Mouse (Mus musculus) macrophage (primary cell): ENCODE measurements around the gene Wrap53. TPM values are rescaled to one million over a fixed set of nuclear protein-coding genes. Genes with fewer than 3 reads are reported as not detected.
A peak's percentile ranks its signal among the peaks of the same experiment; 100 is the strongest.
"Not testable (repeated sequence)": the region's sequence is repeated elsewhere in the genome, so short reads cannot be mapped to it uniquely, and the experiment has no call there.

Source experiments
- H3K27ac ChIP-seq: fragments of 350-480 bp; formaldehyde crosslinking; 2 replicates; pipeline ENCODE4 v1.9.0; 2021
- H3K36me3 ChIP-seq: fragments of 350-480 bp; formaldehyde crosslinking; 2 replicates; pipeline ENCODE4 v1.9.0; 2021; ENCODE audit errors: inconsistent target
- H3K4me3 ChIP-seq: fragments of 350-480 bp; formaldehyde crosslinking; 2 replicates; pipeline ENCODE4 v1.9.0; 2021; ENCODE audit errors: inconsistent target
- H3K79me2 ChIP-seq: fragments of 350-480 bp; formaldehyde crosslinking; 2 replicates; pipeline ENCODE4 v1.9.0; 2021; ENCODE audit errors: inconsistent target
- WGBS: methylation state at CpG from one replicate; pipeline ENCODE4 v1.1.7; 2026; ENCODE audit warnings: inconsistent platforms; ENCODE audit not compliant: missing documents; 5-methylcytosine and 5-hydroxymethylcytosine counted together
- polyA plus RNA-seq: library from polyadenylated mRNA; stranded (reverse); fragments of 250-400 nt; gene quantifications from 3 replicates; pipeline ENCODE4 v1.2.4, GENCODE M21; 2018; ENCODE audit warnings: inconsistent platforms
- total RNA-seq, 78 experiments: library from RNA; depleted of rRNA; stranded (reverse); fragments of 250-400 nt; gene quantifications; 1 replicate in 9 of 78; 2 replicates in 24 of 78; 3 replicates in 43 of 78; 4 replicates in 2 of 78; pipeline ENCODE4 v1.2.4; 2018; ENCODE audit warnings: inconsistent platforms in 56 of 78

Wrap53 gene
- 10 to 100 TPM in 9 of 26 experiments, 1 to 10 TPM in 16, under 1 TPM in 1; 0.81 to 18.2 (median 8.6) TPM for total RNA-seq (2018; cell fraction: chromatin; rRNA removed)
- 1 to 10 TPM; 3.5 to 6.9 (median 5.0) TPM for total RNA-seq (2018; cell fraction: cytosol; rRNA removed)
- total RNA-seq (2018; cell fraction: nucleus; rRNA removed): 10 to 100 TPM in 6 of 26 experiments, 1 to 10 TPM in 20; 3.1 to 13.1 (median 7.6) TPM
- polyA plus RNA-seq: 4.4 to 5.0 TPM (median 5.0 TPM) in 3 replicates

DNA sequence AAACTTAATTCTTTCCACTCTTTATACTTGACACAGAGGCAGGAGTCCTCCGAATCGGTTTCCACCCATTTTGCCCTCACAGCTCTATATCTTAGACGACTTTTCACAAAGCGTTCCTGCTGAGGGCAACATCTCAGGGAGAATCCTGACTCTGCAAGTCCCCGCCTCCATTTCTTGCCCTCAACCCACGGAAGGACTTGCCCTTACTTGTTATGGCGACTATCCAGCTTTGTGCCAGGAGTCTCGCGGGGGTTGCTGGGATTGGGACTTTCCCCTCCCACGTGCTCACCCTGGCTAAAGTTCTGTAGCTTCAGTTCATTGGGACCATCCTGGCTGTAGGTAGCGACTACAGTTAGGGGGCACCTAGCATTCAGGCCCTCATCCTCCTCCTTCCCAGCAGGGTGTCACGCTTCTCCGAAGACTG lies at the start of gene Wrap53, which contains the start of gene Trp53:
Wrap53 (minus strand) TSS at position 165 of the 424 bp plus-strand sequence.
Trp53 (plus strand) TSS at position 269 of the 424 bp plus-strand sequence.
- WGBS: under 1% methylated on average over 13 of the region's 13 CpGs
- Histone ChIP-seq H3K36me3 (no peaks in the 10 kb centered on the region), H3K27ac (peak within 1 kb of the TSS; percentile 93), H3K79me2 (peaks cover 67% of the 10 kb centered on the region), H3K4me3 (peak within 1 kb of the TSS; percentile 93)

DNA sequence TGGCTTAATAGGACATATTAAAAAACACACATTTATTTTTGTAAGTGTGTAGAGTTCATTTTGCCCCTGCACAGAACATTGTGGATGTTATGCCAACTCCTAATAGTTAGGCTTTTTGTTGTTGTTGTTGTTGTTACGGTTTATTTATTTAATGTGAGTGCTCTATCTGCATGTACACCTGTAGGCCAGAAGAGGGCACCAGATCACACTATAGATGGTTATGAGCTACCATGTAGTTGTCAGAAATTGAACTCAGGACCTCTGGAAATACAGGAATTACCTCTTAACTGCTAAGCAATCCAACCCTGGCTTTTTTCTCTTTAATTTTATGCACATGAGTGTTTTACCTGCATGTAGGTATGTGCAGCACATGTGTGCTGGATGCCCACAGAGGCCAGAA lies 49.7 kb upstream of the Wrap53 start:
- 71% methylated on average over 1 of the region's 1 CpGs for WGBS
- Histone ChIP-seq H3K36me3 (no peaks in the 10 kb centered on the region), H3K79me2 (peaks cover 17% of the 10 kb centered on the region), H3K27ac (no peak overlapping the region), H3K4me3 (no peak overlapping the region)

DNA sequence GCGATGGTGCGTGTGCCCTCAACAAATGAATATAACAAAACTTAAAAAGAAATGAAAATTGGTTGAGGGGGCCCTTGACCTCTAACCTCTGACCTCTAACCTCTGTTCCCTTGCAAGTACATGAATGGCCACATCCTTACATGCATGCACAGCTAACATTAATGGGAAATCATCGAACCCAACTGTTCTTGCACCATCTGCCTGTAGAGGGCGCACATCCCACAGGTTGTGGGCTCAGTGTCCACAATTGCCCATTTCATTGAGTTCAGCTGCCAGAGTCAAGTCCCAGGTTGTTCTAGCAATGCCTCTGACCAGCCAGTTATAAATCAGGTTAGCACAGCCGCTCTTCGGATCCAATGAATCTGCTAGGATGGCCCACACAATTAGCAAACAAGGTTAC lies 48.2 kb upstream of the Wrap53 start:
- H3K36me3 ChIP-seq: no peaks in the 10 kb centered on the region
- H3K27ac ChIP-seq: no peak overlapping the region
- H3K79me2 ChIP-seq: peaks cover 1% of the 10 kb centered on the region
- WGBS: 46% methylated on average over 6 of the region's 6 CpGs
- H3K4me3 ChIP-seq: no peak overlapping the region

DNA sequence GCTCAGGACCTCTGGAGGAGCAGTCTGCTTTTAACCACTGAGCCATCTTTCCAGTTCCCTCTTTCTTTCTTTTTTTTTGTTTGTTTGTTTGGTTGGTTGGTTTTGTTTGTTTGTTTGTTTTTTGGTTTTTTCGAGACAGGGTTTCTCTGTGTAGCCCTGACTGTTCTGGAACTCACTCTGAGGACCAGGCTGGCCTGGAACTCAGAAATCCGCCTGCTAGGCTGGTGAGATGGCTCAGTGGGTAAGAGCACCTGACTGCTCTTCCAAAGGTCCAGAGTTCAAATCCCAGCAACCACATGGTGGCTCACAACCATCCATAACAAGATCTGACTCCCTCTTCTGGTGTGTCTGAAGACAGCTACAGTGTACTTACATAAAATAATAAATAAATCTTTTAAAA lies 44.3 kb upstream of the Wrap53 start:
- H3K4me3 ChIP-seq, H3K36me3 ChIP-seq: not testable (repeated sequence)

DNA sequence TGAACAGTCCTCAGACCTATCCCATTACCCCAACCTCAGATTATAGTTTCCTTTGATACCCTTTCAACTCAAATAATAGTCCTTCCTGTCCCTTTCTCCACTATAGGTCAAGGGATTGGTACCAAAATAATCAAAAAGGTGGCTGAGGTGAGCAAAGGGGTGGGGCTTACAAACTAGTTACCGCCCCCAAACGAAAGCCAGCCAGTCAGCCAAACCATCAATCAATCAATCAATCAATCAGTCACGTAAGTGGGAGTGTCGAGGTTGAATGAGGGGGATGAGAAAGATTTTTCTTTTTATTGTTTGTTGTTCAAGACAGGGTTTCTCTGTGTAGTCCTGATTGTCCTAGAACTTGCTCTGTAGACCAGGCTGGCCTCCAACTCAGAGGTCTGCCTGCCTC lies 43.0 kb upstream of the Wrap53 start:
- no peak overlapping the region for H3K4me3 ChIP-seq
- no peak overlapping the region for H3K27ac ChIP-seq
- H3K79me2 ChIP-seq: no peaks in the 10 kb centered on the region
- H3K36me3 ChIP-seq: no peaks in the 10 kb centered on the region
- WGBS: 97% methylated on average over 4 of the region's 4 CpGs

More for the DNA sequence above, 44.3 kb upstream of the Wrap53 start:
- no CpG with 5 or more reads among the region's 2 CpGs for WGBS
- not testable (repeated sequence) for H3K27ac ChIP-seq, H3K79me2 ChIP-seq

DNA sequence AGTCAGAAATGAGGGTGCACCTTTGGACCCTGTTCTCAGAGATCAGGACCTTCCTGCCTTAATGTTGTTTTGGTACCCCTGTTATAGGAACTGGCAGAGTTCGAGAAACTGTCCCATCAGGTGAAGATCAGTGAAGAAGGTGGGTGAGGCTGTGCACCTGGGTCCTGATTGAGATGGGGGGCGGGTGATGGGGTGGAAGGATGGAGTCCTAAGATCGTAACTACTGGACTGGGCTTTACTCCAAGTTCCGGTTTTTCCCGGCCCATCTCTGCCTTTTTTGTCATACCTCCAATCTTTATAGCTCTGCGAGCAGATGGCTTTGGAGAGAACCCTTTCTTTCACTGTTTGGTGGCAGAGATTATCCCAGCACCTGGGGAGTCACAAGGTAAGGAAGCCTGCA lies 42.4 kb upstream of the Wrap53 start:
- WGBS: 39% methylated on average over 6 of the region's 6 CpGs
- no peak overlapping the region for H3K27ac ChIP-seq
- no peaks in the 10 kb centered on the region for H3K36me3 ChIP-seq
- peak overlapping the region; percentile 55 for H3K4me3 ChIP-seq
- H3K79me2 ChIP-seq: no peaks in the 10 kb centered on the region

DNA sequence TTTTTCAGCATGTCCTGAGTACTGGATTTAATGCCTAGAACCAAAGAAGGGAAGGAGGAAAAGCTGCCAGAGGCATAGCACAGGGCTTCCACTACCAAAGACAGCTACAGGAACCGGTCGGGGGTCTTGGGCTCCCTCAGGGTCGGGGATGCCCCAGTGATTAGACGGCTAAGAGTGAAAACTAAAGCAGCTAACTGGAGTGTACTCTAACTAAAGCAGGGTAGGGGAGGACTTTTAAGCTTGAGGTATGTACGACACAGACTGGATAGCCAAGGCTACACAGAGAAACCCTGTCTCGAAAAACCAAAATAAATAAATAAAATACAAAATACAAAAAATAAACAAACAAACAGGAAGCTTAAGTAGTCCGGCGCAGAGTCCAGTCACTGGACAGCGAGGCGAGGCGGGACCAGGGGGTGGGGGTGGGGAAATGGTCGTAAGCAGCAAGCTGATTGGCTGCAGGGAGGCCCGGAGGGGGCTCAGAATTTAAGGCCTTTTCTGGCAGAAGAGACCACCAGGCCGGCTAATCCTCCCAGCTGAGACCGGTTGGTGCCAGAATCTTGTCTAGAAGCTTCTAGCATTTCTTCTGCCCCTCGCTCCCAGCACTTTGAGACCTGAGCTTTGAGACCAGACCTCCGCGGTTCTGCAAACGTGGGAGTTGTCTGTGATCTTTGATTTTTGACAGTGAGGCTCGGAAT lies 41.7 kb upstream of the Wrap53 start, which contains the start of gene Sat2:
Sat2 (plus strand) TSS at position 454 of the 698 bp plus-strand sequence.
- H3K36me3 ChIP-seq: no peaks in the 10 kb centered on the region
- 13% methylated on average over 18 of the region's 20 CpGs for WGBS
- peak within 1 kb of the TSS; percentile 55 for H3K4me3 ChIP-seq
- H3K79me2 ChIP-seq: no peaks in the 10 kb centered on the region
- H3K27ac ChIP-seq: no peak within 1 kb of the TSS

DNA sequence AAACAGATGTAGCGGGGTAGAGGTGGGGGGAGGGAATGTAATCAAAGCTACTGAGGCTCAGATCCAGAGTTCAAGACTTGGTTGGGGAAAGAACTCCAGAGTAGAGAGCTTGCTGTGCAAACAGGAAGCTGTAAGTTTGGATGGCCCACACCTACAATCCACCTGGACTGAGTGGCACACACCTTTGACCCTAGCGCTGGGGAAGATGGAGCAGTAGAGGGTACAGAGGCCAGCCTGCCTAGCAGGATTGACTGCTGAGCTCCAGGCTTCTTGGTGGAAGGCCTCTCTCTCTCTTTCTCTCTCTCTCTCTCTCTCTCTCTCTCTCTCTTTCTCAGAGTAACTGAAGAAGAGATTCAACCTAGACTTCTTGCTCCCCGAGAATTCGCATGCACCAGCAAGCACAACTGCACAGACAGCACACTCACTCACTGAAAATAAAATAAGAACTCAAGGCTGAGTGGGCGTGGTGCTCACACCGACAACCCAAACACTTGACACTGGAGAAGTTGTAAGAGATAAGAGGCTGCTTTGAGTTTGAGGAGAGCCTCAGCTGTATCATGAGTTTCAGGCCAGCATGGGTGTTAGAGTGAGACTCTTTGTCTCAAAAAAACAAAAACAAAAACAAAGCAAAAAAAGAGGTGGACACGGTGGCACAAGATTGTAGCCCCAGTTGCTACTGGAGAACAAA lies 40.5 kb upstream of the Wrap53 start:
- H3K36me3 ChIP-seq: no peaks in the 10 kb centered on the region
- no peak overlapping the region for H3K4me3 ChIP-seq
- no peak overlapping the region for H3K27ac ChIP-seq
- no peaks in the 10 kb centered on the region for H3K79me2 ChIP-seq
- WGBS: 85% methylated on average over 7 of the region's 7 CpGs

DNA sequence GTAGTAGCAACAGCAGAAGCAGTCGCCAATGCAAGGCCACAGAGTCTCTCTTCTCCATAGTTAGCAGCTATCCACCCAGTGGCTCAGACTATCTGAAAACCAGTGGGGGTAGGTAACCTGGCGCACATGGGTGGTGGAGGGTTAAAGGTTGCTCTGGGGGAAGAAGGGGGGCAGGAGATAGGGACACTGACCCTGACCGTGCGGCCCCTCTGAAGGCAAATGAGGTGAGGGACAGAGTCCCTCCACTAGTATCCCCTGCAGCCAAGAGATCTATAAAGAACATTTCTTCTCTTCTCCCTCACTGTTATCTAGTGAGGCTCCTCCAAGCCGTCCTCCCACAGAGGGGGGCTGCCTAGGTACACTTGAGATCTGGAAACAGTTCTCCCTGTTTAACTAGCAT lies 37.8 kb upstream of the Wrap53 start, which contains the start of gene Shbg:
Shbg (minus strand) TSS at position 101 of the 400 bp plus-strand sequence.
- WGBS: 84% methylated on average over 5 of the region's 5 CpGs
- no peaks in the 10 kb centered on the region for H3K36me3 ChIP-seq

GRCm38 (mm10) chr11:69616781-69617180 lies 36.7 kb upstream of the Wrap53 start:
- no peaks in the 10 kb centered on the region for H3K79me2 ChIP-seq
- WGBS: 60% methylated on average over 7 of the region's 10 CpGs
- H3K27ac ChIP-seq: no peak overlapping the region
- no peaks in the 10 kb centered on the region for H3K36me3 ChIP-seq
- no peak overlapping the region for H3K4me3 ChIP-seq

More for the DNA sequence above, 37.8 kb upstream of the Wrap53 start, which contains the start of gene Shbg:
- no peak within 1 kb of the TSS for H3K27ac ChIP-seq
- no peak within 1 kb of the TSS for H3K4me3 ChIP-seq
- H3K79me2 ChIP-seq: no peaks in the 10 kb centered on the region

DNA sequence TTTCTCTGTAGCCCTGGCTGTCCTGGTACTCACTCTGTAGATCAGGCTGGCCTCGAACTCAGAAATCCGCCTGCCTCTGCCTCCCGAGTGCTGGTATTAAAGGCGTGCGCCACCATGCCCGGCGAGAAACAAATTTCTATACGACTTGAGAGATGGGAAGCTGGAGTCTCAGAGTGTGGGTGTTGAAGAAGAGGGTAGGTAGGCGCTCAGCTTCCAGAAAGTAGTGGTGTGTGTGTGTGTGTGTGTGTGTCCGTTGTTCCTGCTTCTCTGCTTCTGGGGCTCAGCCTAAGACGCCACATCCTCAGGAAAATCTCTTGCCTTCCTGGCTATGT lies 34.2 kb upstream of the Wrap53 start:
- H3K79me2 ChIP-seq, H3K36me3 ChIP-seq, H3K4me3 ChIP-seq, H3K27ac ChIP-seq: not testable (repeated sequence)
- WGBS: 56% methylated on average over 9 of the region's 11 CpGs

DNA sequence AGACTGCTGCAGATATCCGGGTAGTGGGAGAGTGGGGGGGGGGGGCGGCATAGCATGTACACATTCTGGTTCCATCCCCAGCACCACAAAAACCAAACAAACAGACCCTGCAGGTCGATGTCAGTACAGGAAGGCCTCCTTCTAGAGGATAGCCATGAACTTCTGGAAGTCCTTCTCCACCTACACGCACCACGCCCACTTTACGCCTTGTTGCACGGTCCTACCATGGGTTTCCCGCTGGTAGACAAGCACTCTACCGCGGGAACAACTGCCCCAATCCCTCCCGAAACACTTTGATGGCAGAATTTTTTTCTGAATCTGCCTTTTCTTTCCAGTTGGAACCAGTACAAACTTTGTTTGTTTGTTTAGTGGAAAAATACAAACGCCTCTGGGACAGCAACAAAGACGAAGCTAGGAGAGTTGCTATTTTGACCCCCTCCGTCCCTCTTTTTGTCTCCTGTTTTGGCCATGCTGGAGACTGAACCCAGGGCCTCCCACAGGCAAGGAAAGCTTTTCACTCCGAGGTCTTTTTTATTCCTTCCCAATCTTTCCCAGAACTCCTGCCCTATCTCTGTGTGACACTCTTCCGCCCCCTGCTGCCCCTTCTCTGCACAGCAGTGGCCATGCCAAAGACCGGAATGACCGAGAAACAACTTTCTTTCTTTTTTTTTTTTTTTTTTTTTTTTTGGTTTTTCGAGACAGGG lies 33.6 kb upstream of the Wrap53 start:
- no peak overlapping the region for H3K27ac ChIP-seq
- H3K4me3 ChIP-seq: no peak overlapping the region
- no peaks in the 10 kb centered on the region for H3K36me3 ChIP-seq
- WGBS: 13% methylated on average over 11 of the region's 19 CpGs
- H3K79me2 ChIP-seq: no peaks in the 10 kb centered on the region

DNA sequence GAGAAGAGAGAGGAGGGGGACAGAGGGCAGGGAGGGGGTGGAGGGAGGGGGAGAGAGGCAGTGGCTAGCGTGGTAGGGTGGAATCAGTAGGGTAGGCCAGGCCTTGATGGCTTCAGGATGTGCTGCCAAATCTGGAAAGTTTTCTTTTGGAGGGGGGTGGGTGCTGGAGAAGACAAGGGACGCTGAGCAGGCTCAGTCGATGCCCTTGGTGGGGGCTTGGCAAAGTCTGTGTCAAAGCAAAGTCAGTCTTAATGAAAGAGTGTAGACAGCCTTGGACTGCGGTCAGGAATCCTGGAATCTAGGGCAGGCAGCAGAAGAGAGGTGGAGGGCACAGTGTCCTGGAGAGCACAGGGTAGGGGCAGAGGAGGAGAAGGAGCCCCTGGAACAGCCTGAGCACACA lies 30.8 kb upstream of the Wrap53 start:
- Histone ChIP-seq H3K36me3 (no peaks in the 10 kb centered on the region), H3K79me2 (no peaks in the 10 kb centered on the region), H3K27ac (no peak overlapping the region), H3K4me3 (no peak overlapping the region)
- WGBS: 84% methylated on average over 3 of the region's 4 CpGs

- no peaks in the 10 kb centered on the region for H3K36me3 ChIP-seq
Observed at GRCm38 (mm10) chr11:69609416-69609815, 29.4 kb upstream of the Wrap53 start.

More at GRCm38 (mm10) chr11:69609416-69609815, 29.4 kb upstream of the Wrap53 start:
- Histone ChIP-seq H3K4me3 (no peak overlapping the region), H3K79me2 (no peaks in the 10 kb centered on the region), H3K27ac (no peak overlapping the region)
- WGBS: 75% methylated on average over 7 of the region's 7 CpGs
